16 mouse cellular contexts compared by ENCODE assay signal in genomic region chr1:131164427-131164826, GRCm38 (mm10).
"Had no signal": no experiment of that assay in that cellular context is flagged by ENCODE, and none has a peak within 500 bp of the region (broad histone marks: within the 10 kb centered on the region; RNA-seq: fewer than 3 reads in every experiment).

No protein-coding gene starts in this region.

- H3K4me2 ChIP-seq: kidney, embryonic 15.5 days; limb, embryonic 13.5 days; liver, embryonic 12.5 days; lung, embryonic 14.5 days; midbrain, embryonic 12.5 days; neural tube, embryonic 13.5 days had no signal

- DNase-seq: kidney, postnatal 14 days; left cerebral cortex, postnatal 4 days; lung, embryonic 14.5 days; lung, postnatal 10 days; lung, postnatal 4 days; retina, postnatal 1 day; right cerebral cortex, postnatal 4 days; spleen, adult 18-20 months; thymus, adult 2 months; thymus, postnatal 25 days had no signal

- H3K9ac ChIP-seq: kidney, embryonic 15.5 days; limb, embryonic 13.5 days; liver, embryonic 12.5 days; lung, embryonic 14.5 days; midbrain, embryonic 12.5 days; neural tube, embryonic 13.5 days had no signal

- H3K27ac ChIP-seq: kidney, embryonic 15.5 days; limb, embryonic 13.5 days; liver, embryonic 12.5 days; midbrain, embryonic 12.5 days; neural tube, embryonic 13.5 days had no signal

- H3K4me1 ChIP-seq: kidney, embryonic 15.5 days; limb, embryonic 13.5 days; midbrain, embryonic 12.5 days; neural tube, embryonic 13.5 days had no signal

- H3K27me3 ChIP-seq: kidney, embryonic 15.5 days; limb, embryonic 13.5 days; liver, embryonic 12.5 days; midbrain, embryonic 12.5 days; neural tube, embryonic 13.5 days had no signal

- H3K9me3 ChIP-seq: kidney, embryonic 15.5 days; limb, embryonic 13.5 days; liver, embryonic 12.5 days; midbrain, embryonic 12.5 days; neural tube, embryonic 13.5 days had no signal

- ATAC-seq: liver, embryonic 12.5 days; midbrain, embryonic 16.5 days had no signal

- H3K4me3 ChIP-seq: kidney, embryonic 15.5 days; limb, embryonic 13.5 days; liver, embryonic 12.5 days; midbrain, embryonic 12.5 days; neural tube, embryonic 13.5 days had no signal
